Mouse (Mus musculus): ENCODE measurements around the gene Cpne6.

- TF ChIP-seq POLR2A (IDR thresholded peaks at IDR 0.05; ENCODE audit: control insufficient read depth, low read depth, low read length): no peak
- no peak for TF ChIP-seq CTCF (IDR thresholded peaks at IDR 0.05; ENCODE audit: control insufficient read depth, insufficient read depth, insufficient replicate concordance, low read depth, low read length)
These were observed 30.0 kb downstream of the Cpne6 start, which contains the start of gene Pck2 for GRCm38 (mm10) chr14:55540067-55540786.
